Mouse (Mus musculus) liver, embryonic 14.5 days (tissue): ENCODE measurements around the gene Aurkb. TPM values are rescaled to one million over a fixed set of nuclear protein-coding genes. Genes with fewer than 3 reads are reported as not detected.

Experiments used
- ATAC-seq: fragments of 200-750 bp; cut with Nextera tagmentation; 2 replicates; pipeline ENCODE4 v1.8.0; 2017; ENCODE audit warnings: moderate number of reproducible peaks, mild to moderate bottlenecking, moderate library complexity; ENCODE audit not compliant: insufficient read depth
- DNase-seq, 3 experiments: peaks; one replicate each; pipeline ENCODE4 v3.0.0-alpha.2; 2012 to 2013; ENCODE audit warnings: low read depth in 3 of 3, low spot score in 3 of 3
- H3K27ac ChIP-seq: fragments of 300-500 bp; sonication (generic); 2 replicates; pipeline ENCODE4 v1.5.1; 2014; ENCODE audit warnings: moderate library complexity, mild to moderate bottlenecking, control low read depth, inconsistent platforms
- H3K27me3 ChIP-seq: fragments of 300-500 bp; sonication (generic); 2 replicates; pipeline ENCODE4 v1.6.1; 2014; ENCODE audit warnings: mild to moderate bottlenecking, low read length, moderate library complexity; ENCODE audit not compliant: control insufficient read depth, insufficient read depth
- H3K36me3 ChIP-seq: fragments of 300-500 bp; sonication (generic); replicated peaks from 2 replicates; pipeline ENCODE4 v1.6.1; 2014; ENCODE audit warnings: low read depth; ENCODE audit not compliant: control insufficient read depth, insufficient read depth
- H3K4me1 ChIP-seq, 2 experiments: fragments of 200-500 bp in 1 of 2; fragments of 300-500 bp in 1 of 2; sonication (generic) in 1 of 2; replicated peaks; 2 replicates each; pipeline ENCODE4 v1.6.1; 2012 to 2014; ENCODE audit warnings: antibody characterized with exemption in 1 of 2, inconsistent platforms in 1 of 2, low read length in 1 of 2; ENCODE audit not compliant: control insufficient read depth in 2 of 2, insufficient read depth in 2 of 2
- H3K4me2 ChIP-seq: fragments of 300-500 bp; sonication (generic); 2 replicates; pipeline ENCODE4 v1.6.1; 2014; ENCODE audit warnings: low read depth, mild to moderate bottlenecking, control low read depth, moderate library complexity
- H3K4me3 ChIP-seq, 2 experiments: fragments of 200-500 bp in 1 of 2; fragments of 300-500 bp in 1 of 2; sonication (generic) in 1 of 2; 2 replicates each; pipeline ENCODE4 v1.5.1; 2012 to 2014; ENCODE audit warnings: low read depth in 2 of 2, low read length in 2 of 2, mild to moderate bottlenecking in 2 of 2, control low read depth in 1 of 2, inconsistent platforms in 1 of 2, moderate library complexity in 1 of 2; ENCODE audit not compliant: insufficient read depth in 1 of 2
- H3K9ac ChIP-seq: fragments of 300-500 bp; sonication (generic); replicated peaks from 2 replicates; pipeline ENCODE4 v1.6.1; 2014; ENCODE audit warnings: mild to moderate bottlenecking, control low read depth, moderate library complexity
- H3K9me3 ChIP-seq: fragments of 300-500 bp; sonication (generic); 2 replicates; pipeline ENCODE4 v1.6.1; 2016; ENCODE audit warnings: low read length, mixed read lengths; ENCODE audit not compliant: control insufficient read depth
- CTCF ChIP-seq: IDR thresholded peaks from 2 replicates; pipeline ENCODE4 v1.5.1; 2016; ENCODE audit warnings: antibody characterized with exemption, low read depth, control low read depth
- EP300 ChIP-seq: IDR thresholded peaks from 2 replicates; pipeline ENCODE4 v1.6.1; 2016; ENCODE audit warnings: antibody characterized with exemption, low read depth
- WGBS: fragments of 180-500 bp; shearing (Covaris S2); extraction: QIAGEN DNeasy Blood & Tissue Kit; methylation state at CpG from one replicate; pipeline ENCODE4 v1.1.7; 2014; ENCODE audit not compliant: insufficient replicate concordance; 5-methylcytosine and 5-hydroxymethylcytosine counted together
- polyA plus RNA-seq, 2 experiments: library from polyadenylated mRNA; depleted of rRNA in 1 of 2; stranded (reverse) in 1 of 2; unstranded in 1 of 2; fragments of >200 nt; fragmentation: Nextera tagmentation in 1 of 2; extraction: Ambion mirVana in 1 of 2; gene quantifications; 2 replicates each; pipeline versions ENCODE4 v1.2.1 to v1.2.3; 2012 to 2014

Aurkb gene
- polyA plus RNA-seq, 2 experiments, result 78.6 to 90.8 TPM

GRCm38 (mm10) chr11:69075764-69076479, 30.5 kb downstream of the Aurkb start:
- Histone ChIP-seq H3K4me2 (no peak overlapping the region), H3K27me3 (no peaks in the 10 kb centered on the region), H3K9me3 (no peaks in the 10 kb centered on the region), H3K27ac (no peak overlapping the region), H3K4me1 (peaks cover 15 to 27% of the 10 kb centered on the region in 2 experiments), H3K36me3 (no peaks in the 10 kb centered on the region), H3K4me3 (no peak overlapping the region), H3K9ac (no peak overlapping the region)
- ATAC-seq, result no peak; the same call in 1 of the 2 replicates
- WGBS, result 32% methylated on average over 8 of the region's 9 CpGs
- TF ChIP-seq EP300 (no peak), CTCF (no peak)
- no peak for DNase-seq

- H3K9me3 ChIP-seq, result no peaks in the 10 kb centered on the region
- WGBS, result 60% methylated on average over 5 of the region's 5 CpGs
- H3K27ac ChIP-seq, result no peak overlapping the region
- no peaks in the 10 kb centered on the region for H3K27me3 ChIP-seq
- TF ChIP-seq CTCF (no peak), EP300 (no peak)
- H3K36me3 ChIP-seq, result no peaks in the 10 kb centered on the region
- no peak overlapping the region for H3K4me3 ChIP-seq
- H3K9ac ChIP-seq, result no peak overlapping the region
- no peak overlapping the region for H3K4me2 ChIP-seq
- ATAC-seq (no peak), DNase-seq (no peak)
- H3K4me1 ChIP-seq, result peaks cover 10 to 21% of the 10 kb centered on the region in 2 experiments
Measured at GRCm38 (mm10) chr11:69076572-69076971, 31.1 kb downstream of the Aurkb start.

GRCm38 (mm10) chr11:69077316-69077715, 31.9 kb downstream of the Aurkb start:
- DNase-seq (no peak), ATAC-seq (no peak)
- no peak overlapping the region for H3K9ac ChIP-seq

GRCm38 (mm10) chr11:69078041-69078440, 32.6 kb downstream of the Aurkb start:
- Histone ChIP-seq H3K4me1 (peaks cover 8 to 14% of the 10 kb centered on the region in 2 experiments), H3K27me3 (no peaks in the 10 kb centered on the region; the same call in 1 of the 2 replicates), H3K9ac (no peak overlapping the region), H3K27ac (no peak overlapping the region), H3K4me2 (no peak overlapping the region), H3K36me3 (no peaks in the 10 kb centered on the region), H3K9me3 (no peaks in the 10 kb centered on the region), H3K4me3 (no peak overlapping the region)
- DNase-seq (no peak), ATAC-seq (no peak)
- TF ChIP-seq EP300, result no peak
- no peak for TF ChIP-seq CTCF
- 72% methylated on average over 6 of the region's 6 CpGs for WGBS

More at GRCm38 (mm10) chr11:69077316-69077715, 31.9 kb downstream of the Aurkb start:
- 77% methylated on average over 9 of the region's 9 CpGs for WGBS
- no peak overlapping the region for H3K4me3 ChIP-seq
- H3K36me3 ChIP-seq, result no peaks in the 10 kb centered on the region
- peaks cover 8 to 18% of the 10 kb centered on the region in 2 experiments for H3K4me1 ChIP-seq
- no peaks in the 10 kb centered on the region for H3K9me3 ChIP-seq
- no peaks in the 10 kb centered on the region for H3K27me3 ChIP-seq
- no peak overlapping the region for H3K27ac ChIP-seq
- no peak overlapping the region for H3K4me2 ChIP-seq
- TF ChIP-seq CTCF, result no peak
- TF ChIP-seq EP300, result no peak

- TF ChIP-seq EP300, result no peak
- TF ChIP-seq CTCF, result no peak
- no peak for DNase-seq
- no peaks in the 10 kb centered on the region; the same call in 1 of the 2 replicates for H3K27me3 ChIP-seq
- peaks cover 6 to 8% of the 10 kb centered on the region in 2 experiments for H3K4me1 ChIP-seq
- no peaks in the 10 kb centered on the region for H3K9me3 ChIP-seq
- no peak overlapping the region for H3K4me3 ChIP-seq
- H3K36me3 ChIP-seq, result no peaks in the 10 kb centered on the region
- H3K27ac ChIP-seq, result no peak overlapping the region
- H3K4me2 ChIP-seq, result no peak overlapping the region
- no peak for ATAC-seq
- WGBS, result 55% methylated on average over 5 of the region's 5 CpGs
- H3K9ac ChIP-seq, result no peak overlapping the region
Measured at GRCm38 (mm10) chr11:69078805-69079438, 33.5 kb downstream of the Aurkb start.
